Mouse (Mus musculus) liver, embryonic 14.5 days (tissue): ENCODE results near the gene Tsg101. TPM values are rescaled to one million over a fixed set of nuclear protein-coding genes. Genes with fewer than 3 reads are reported as not detected.

Experiments used
- ATAC-seq: fragments of 200-750 bp; cut with Nextera tagmentation; 2 replicates; pipeline ENCODE4 v1.8.0; 2017; ENCODE audit warnings: moderate number of reproducible peaks, mild to moderate bottlenecking, moderate library complexity; ENCODE audit not compliant: insufficient read depth
- DNase-seq, 3 experiments: peaks; one replicate each; pipeline ENCODE4 v3.0.0-alpha.2; 2012 to 2013; ENCODE audit warnings: low read depth in 3 of 3, low spot score in 3 of 3
- H3K27ac ChIP-seq: fragments of 300-500 bp; sonication (generic); 2 replicates; pipeline ENCODE4 v1.5.1; 2014; ENCODE audit warnings: moderate library complexity, mild to moderate bottlenecking, control low read depth, inconsistent platforms
- H3K27me3 ChIP-seq: fragments of 300-500 bp; sonication (generic); 2 replicates; pipeline ENCODE4 v1.6.1; 2014; ENCODE audit warnings: mild to moderate bottlenecking, low read length, moderate library complexity; ENCODE audit not compliant: control insufficient read depth, insufficient read depth
- H3K36me3 ChIP-seq: fragments of 300-500 bp; sonication (generic); replicated peaks from 2 replicates; pipeline ENCODE4 v1.6.1; 2014; ENCODE audit warnings: low read depth; ENCODE audit not compliant: control insufficient read depth, insufficient read depth
- H3K4me1 ChIP-seq, 2 experiments: fragments of 200-500 bp in 1 of 2; fragments of 300-500 bp in 1 of 2; sonication (generic) in 1 of 2; replicated peaks; 2 replicates each; pipeline ENCODE4 v1.6.1; 2012 to 2014; ENCODE audit warnings: antibody characterized with exemption in 1 of 2, inconsistent platforms in 1 of 2, low read length in 1 of 2; ENCODE audit not compliant: control insufficient read depth in 2 of 2, insufficient read depth in 2 of 2
- H3K4me2 ChIP-seq: fragments of 300-500 bp; sonication (generic); 2 replicates; pipeline ENCODE4 v1.6.1; 2014; ENCODE audit warnings: low read depth, mild to moderate bottlenecking, control low read depth, moderate library complexity
- H3K4me3 ChIP-seq, 2 experiments: fragments of 200-500 bp in 1 of 2; fragments of 300-500 bp in 1 of 2; sonication (generic) in 1 of 2; 2 replicates each; pipeline ENCODE4 v1.5.1; 2012 to 2014; ENCODE audit warnings: low read depth in 2 of 2, low read length in 2 of 2, mild to moderate bottlenecking in 2 of 2, control low read depth in 1 of 2, inconsistent platforms in 1 of 2, moderate library complexity in 1 of 2; ENCODE audit not compliant: insufficient read depth in 1 of 2
- H3K9ac ChIP-seq: fragments of 300-500 bp; sonication (generic); replicated peaks from 2 replicates; pipeline ENCODE4 v1.6.1; 2014; ENCODE audit warnings: mild to moderate bottlenecking, control low read depth, moderate library complexity
- H3K9me3 ChIP-seq: fragments of 300-500 bp; sonication (generic); 2 replicates; pipeline ENCODE4 v1.6.1; 2016; ENCODE audit warnings: low read length, mixed read lengths; ENCODE audit not compliant: control insufficient read depth
- CTCF ChIP-seq: IDR thresholded peaks from 2 replicates; pipeline ENCODE4 v1.5.1; 2016; ENCODE audit warnings: antibody characterized with exemption, low read depth, control low read depth
- EP300 ChIP-seq: IDR thresholded peaks from 2 replicates; pipeline ENCODE4 v1.6.1; 2016; ENCODE audit warnings: antibody characterized with exemption, low read depth
- WGBS: fragments of 180-500 bp; shearing (Covaris S2); extraction: QIAGEN DNeasy Blood & Tissue Kit; methylation state at CpG from one replicate; pipeline ENCODE4 v1.1.7; 2014; ENCODE audit not compliant: insufficient replicate concordance; 5-methylcytosine and 5-hydroxymethylcytosine counted together
- polyA plus RNA-seq, 2 experiments: library from polyadenylated mRNA; depleted of rRNA in 1 of 2; stranded (reverse) in 1 of 2; unstranded in 1 of 2; fragments of >200 nt; fragmentation: Nextera tagmentation in 1 of 2; extraction: Ambion mirVana in 1 of 2; gene quantifications; 2 replicates each; pipeline versions ENCODE4 v1.2.1 to v1.2.3; 2012 to 2014

Gene Tsg101
- polyA plus RNA-seq, 2 experiments: 18.8 to 67.3 TPM

GRCm38 (mm10) chr7:46859031-46859430, 60.7 kb downstream of the Tsg101 start:
- Histone ChIP-seq H3K4me1 (no peaks in the 10 kb centered on the region), H3K9me3 (no peaks in the 10 kb centered on the region), H3K4me2 (no peak overlapping the region), H3K36me3 (peaks cover 14% of the 10 kb centered on the region), H3K9ac (no peak overlapping the region), H3K27me3 (no peaks in the 10 kb centered on the region), H3K27ac (no peak overlapping the region), H3K4me3 (no peak overlapping the region)
- ATAC-seq (no peak), DNase-seq (no peak)
- TF ChIP-seq EP300: no peak
- WGBS: 50% methylated on average over 6 of the region's 6 CpGs

DNA sequence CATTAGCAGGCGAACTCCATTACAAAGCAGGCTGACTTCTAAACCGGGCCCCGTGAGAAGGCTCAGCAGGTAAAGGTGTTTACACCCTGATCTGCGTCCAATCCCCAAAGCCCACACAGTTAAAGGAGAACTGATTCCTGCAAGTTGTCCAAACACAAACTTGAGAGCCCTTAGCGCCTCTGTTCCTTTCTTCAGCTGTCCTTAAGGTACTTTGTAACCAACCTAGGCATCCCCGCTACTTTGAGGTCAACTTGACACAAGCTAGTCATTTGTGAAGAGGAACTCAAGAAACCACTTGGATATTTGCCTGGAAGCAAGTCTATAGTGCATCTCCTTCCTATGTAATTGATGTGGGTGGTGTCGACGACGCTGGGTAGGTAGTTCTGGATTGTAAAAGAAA, 62.3 kb downstream of the Tsg101 start:
- H3K4me3 ChIP-seq: no peak overlapping the region
- ATAC-seq (no peak), DNase-seq (no peak)
- no peak overlapping the region for H3K4me2 ChIP-seq
- 66% methylated on average over 9 of the region's 9 CpGs for WGBS
- TF ChIP-seq EP300: no peak
- no peak for TF ChIP-seq CTCF
- H3K9me3 ChIP-seq: no peaks in the 10 kb centered on the region
- H3K9ac ChIP-seq: no peak overlapping the region
- H3K4me1 ChIP-seq: no peaks in the 10 kb centered on the region
- peaks cover 26% of the 10 kb centered on the region for H3K36me3 ChIP-seq
- no peaks in the 10 kb centered on the region for H3K27me3 ChIP-seq
- H3K27ac ChIP-seq: no peak overlapping the region

GRCm38 (mm10) chr7:46855866-46856560, 63.8 kb downstream of the Tsg101 start:
- H3K4me3 ChIP-seq: no peak overlapping the region
- H3K4me1 ChIP-seq: no peaks in the 10 kb centered on the region
- H3K9me3 ChIP-seq: no peaks in the 10 kb centered on the region
- DNase-seq: no peak
- ATAC-seq: peak; percentile 26; the same call in 1 of the 2 replicates
- TF ChIP-seq CTCF: no peak
- no peak for TF ChIP-seq EP300
- H3K27ac ChIP-seq: no peak overlapping the region
- 63% methylated on average over 7 of the region's 7 CpGs for WGBS
- no peak overlapping the region for H3K4me2 ChIP-seq
- no peaks in the 10 kb centered on the region for H3K27me3 ChIP-seq
- H3K9ac ChIP-seq: no peak overlapping the region
- peaks cover 39% of the 10 kb centered on the region for H3K36me3 ChIP-seq

DNA sequence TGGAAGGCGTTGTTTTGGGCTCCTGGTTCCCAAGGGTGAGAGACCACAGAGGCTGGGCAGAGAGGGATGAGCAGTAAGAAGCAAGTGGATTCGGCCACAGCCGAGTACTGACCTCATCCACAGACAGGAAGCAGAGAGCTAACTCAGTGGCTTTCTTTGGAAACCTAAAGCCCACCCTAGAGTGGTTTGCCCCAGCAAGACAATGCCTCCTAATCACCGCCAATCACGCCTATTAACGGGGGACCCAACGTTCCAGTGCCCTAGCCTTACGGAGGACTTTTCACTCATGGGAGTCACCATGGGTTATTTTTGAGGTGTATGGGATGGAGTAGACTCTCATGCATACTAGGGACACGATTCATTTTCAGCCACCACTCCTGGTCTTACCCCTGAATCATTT, 66.4 kb downstream of the Tsg101 start:
- TF ChIP-seq EP300 (no peak), CTCF (no peak)
- 75% methylated on average over 9 of the region's 9 CpGs for WGBS
- Histone ChIP-seq H3K4me2 (no peak overlapping the region), H3K4me3 (no peak overlapping the region), H3K27me3 (no peaks in the 10 kb centered on the region), H3K36me3 (peaks cover 62% of the 10 kb centered on the region), H3K9ac (no peak overlapping the region), H3K27ac (no peak overlapping the region), H3K9me3 (no peaks in the 10 kb centered on the region), H3K4me1 (no peaks in the 10 kb centered on the region)
- ATAC-seq: no peak
- DNase-seq: no peak

GRCm38 (mm10) chr7:46852666-46853065, 67.1 kb downstream of the Tsg101 start:
- Histone ChIP-seq H3K4me3 (no peak overlapping the region), H3K4me2 (no peak overlapping the region), H3K9me3 (no peaks in the 10 kb centered on the region), H3K27me3 (no peaks in the 10 kb centered on the region), H3K4me1 (0 out of 4 replicates have a peak, but pooled peaks cover 0 to under 1% of the 10 kb centered on the region in 2 experiments), H3K27ac (no peak overlapping the region), H3K36me3 (peaks cover 69% of the 10 kb centered on the region), H3K9ac (no peak overlapping the region)
- no peak for TF ChIP-seq CTCF
- ATAC-seq (no peak), DNase-seq (no peak)
- WGBS: 77% methylated on average over 1 of the region's 1 CpGs
